Mouse (Mus musculus): ENCODE measurements around the gene Cd200. TPM values are rescaled to one million over a fixed set of nuclear protein-coding genes. Genes with fewer than 3 reads are reported as not detected.

Gene Cd200
- polyA plus RNA-seq, 1 experiment from 2014 or later, result 28.4 TPM

Other genes starting within 250 kb of the Cd200 start
- gene Btla, start 184.7 kb downstream of the Cd200 start, polyA plus RNA-seq (2016; fragmentation: Nextera tagmentation; extraction: Ambion mirVana), result 0.32 and 0.45 TPM in 2 replicates
- gene Gm609, start 83.9 kb upstream of the Cd200 start, polyA plus RNA-seq (2016; fragmentation: Nextera tagmentation; extraction: Ambion mirVana), result not detected in 2 replicates
- not detected in 2 replicates for gene Gm17783, start 123.0 kb upstream of the Cd200 start, polyA plus RNA-seq (2016; fragmentation: Nextera tagmentation; extraction: Ambion mirVana)
- not detected in 2 replicates for gene Slc9c1, start 126.3 kb upstream of the Cd200 start, polyA plus RNA-seq (2016; fragmentation: Nextera tagmentation; extraction: Ambion mirVana)
- 0.11 and 0.26 TPM in 2 replicates for gene Gcsam, start 201.3 kb upstream of the Cd200 start, polyA plus RNA-seq (2016; fragmentation: Nextera tagmentation; extraction: Ambion mirVana)
- gene BC016579, start 245.0 kb upstream of the Cd200 start, polyA plus RNA-seq (2016; fragmentation: Nextera tagmentation; extraction: Ambion mirVana), result not detected in 2 replicates